Mouse (Mus musculus): ENCODE results near the gene Pid1. TPM values are rescaled to one million over a fixed set of nuclear protein-coding genes. Genes with fewer than 3 reads are reported as not detected.

The Pid1 gene
- polyA plus RNA-seq, 1 experiment from 2014 or later: 34.1 TPM

DNA sequence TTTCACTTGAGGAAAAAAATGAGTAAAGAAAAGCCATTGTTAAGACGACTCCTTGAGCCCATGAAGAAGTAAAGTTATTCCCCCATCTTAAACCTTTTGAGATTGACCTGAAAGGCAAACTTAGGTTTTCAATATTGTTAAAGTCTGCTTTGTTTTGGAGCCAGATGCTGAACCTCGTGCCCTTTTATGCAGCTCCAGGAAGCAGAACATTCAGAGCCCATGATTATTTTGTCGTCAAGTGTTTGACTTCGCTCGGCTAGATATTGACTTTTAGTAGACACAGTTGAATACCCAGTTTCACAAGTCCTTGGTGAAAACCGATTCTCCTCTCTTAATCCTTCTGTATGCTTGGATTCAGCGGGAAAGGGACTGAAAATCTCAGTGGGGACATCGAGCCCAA lies 31.9 kb upstream of the Pid1 start:
- Histone ChIP-seq H3K36me3 (ENCODE audit: insufficient read depth, low read length) (no peaks in the 10 kb centered on the region), H3K9ac (replicated peaks; ENCODE audit: low read length) (no peak overlapping the region), H3K4me1 (ENCODE audit: insufficient read depth, low read length) (no peaks in the 10 kb centered on the region), H3K9me3 (ENCODE audit: low read length) (0 out of 2 replicates have a peak, but pooled peaks cover 2% of the 10 kb centered on the region), H3K4me2 (replicated peaks; ENCODE audit: low read depth, low read length) (no peak overlapping the region), H3K4me3 (ENCODE audit: low read length) (no peak overlapping the region), H3K27ac (ENCODE audit: low read length) (no peak overlapping the region), H3K27me3 (ENCODE audit: insufficient read depth, low read length) (no peaks in the 10 kb centered on the region)
- no peak for ATAC-seq (ENCODE audit: low FRiP score, low TSS enrichment)
- WGBS: 87% methylated on average over 8 of the region's 8 CpGs

DNA sequence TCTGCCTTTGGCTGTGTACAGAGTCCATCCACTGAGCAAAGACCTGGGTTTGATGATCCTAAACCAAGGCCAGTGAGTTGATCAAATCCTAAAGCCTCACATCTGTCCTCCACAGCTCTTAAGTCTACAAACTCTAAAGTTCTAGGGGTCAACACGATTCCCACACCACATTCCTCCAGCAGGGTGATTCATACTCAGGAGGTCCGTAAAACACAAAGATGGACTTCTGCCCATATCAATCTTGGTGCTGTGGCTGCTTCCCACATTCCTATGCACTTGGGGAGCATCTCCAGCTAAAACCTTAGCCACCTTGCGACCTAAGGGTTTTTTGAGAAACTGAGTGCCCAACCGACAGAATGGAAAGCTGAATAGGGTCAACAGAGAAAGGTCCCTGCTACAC lies 27.0 kb upstream of the Pid1 start:
- no peak for ATAC-seq (ENCODE audit: low FRiP score, low TSS enrichment)
- 0 out of 2 replicates have a peak, but pooled peaks cover 2% of the 10 kb centered on the region for H3K9me3 ChIP-seq (ENCODE audit: low read length)
- H3K27me3 ChIP-seq (ENCODE audit: insufficient read depth, low read length): no peaks in the 10 kb centered on the region
- no peak overlapping the region for H3K4me2 ChIP-seq (replicated peaks; ENCODE audit: low read depth, low read length)
- H3K27ac ChIP-seq (ENCODE audit: low read length): no peak overlapping the region
- no peaks in the 10 kb centered on the region for H3K4me1 ChIP-seq (ENCODE audit: insufficient read depth, low read length)
- 85% methylated on average over 4 of the region's 4 CpGs for WGBS
- H3K36me3 ChIP-seq (ENCODE audit: insufficient read depth, low read length): no peaks in the 10 kb centered on the region
- H3K4me3 ChIP-seq (ENCODE audit: low read length): no peak overlapping the region
- H3K9ac ChIP-seq (replicated peaks; ENCODE audit: low read length): no peak overlapping the region

DNA sequence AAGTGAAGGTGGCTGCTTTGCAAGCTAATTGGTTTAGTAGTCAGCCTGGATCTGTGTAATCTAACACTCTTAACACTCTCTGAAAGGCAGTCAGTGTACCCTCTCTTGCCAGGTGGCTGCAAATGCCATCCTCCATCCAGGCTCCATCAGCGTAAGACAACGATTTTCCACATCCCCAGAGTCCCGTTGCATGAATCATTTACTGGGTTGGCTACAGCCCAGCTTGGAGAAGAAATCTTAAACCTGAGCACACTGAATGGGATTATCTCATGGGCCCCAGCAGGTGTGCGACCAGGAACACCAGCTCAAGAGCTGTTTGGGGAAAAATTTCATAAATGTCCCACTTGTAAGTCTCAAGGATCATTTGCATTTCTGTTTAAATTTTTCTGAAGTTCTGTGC lies 23.6 kb upstream of the Pid1 start:
- 54% methylated on average over 4 of the region's 4 CpGs for WGBS
- Histone ChIP-seq H3K4me3 (ENCODE audit: low read length) (no peak overlapping the region), H3K9ac (replicated peaks; ENCODE audit: low read length) (no peak overlapping the region), H3K27ac (ENCODE audit: low read length) (no peak overlapping the region), H3K4me2 (replicated peaks; ENCODE audit: low read depth, low read length) (no peak overlapping the region), H3K4me1 (ENCODE audit: insufficient read depth, low read length) (no peaks in the 10 kb centered on the region), H3K36me3 (ENCODE audit: insufficient read depth, low read length) (no peaks in the 10 kb centered on the region), H3K27me3 (ENCODE audit: insufficient read depth, low read length) (no peaks in the 10 kb centered on the region), H3K9me3 (ENCODE audit: low read length) (0 out of 2 replicates have a peak, but pooled peaks cover 2% of the 10 kb centered on the region)
- ATAC-seq (ENCODE audit: low FRiP score, low TSS enrichment): no peak

GRCm38 (mm10) chr1:84386481-84387146 lies 22.6 kb upstream of the Pid1 start:
- H3K4me3 ChIP-seq (ENCODE audit: low read length): no peak overlapping the region
- ATAC-seq (ENCODE audit: low FRiP score, low TSS enrichment): no peak
- H3K9ac ChIP-seq (replicated peaks; ENCODE audit: low read length): no peak overlapping the region
- H3K4me1 ChIP-seq (ENCODE audit: insufficient read depth, low read length): no peaks in the 10 kb centered on the region
- H3K4me2 ChIP-seq (replicated peaks; ENCODE audit: low read depth, low read length): no peak overlapping the region
- 78% methylated on average over 8 of the region's 8 CpGs for WGBS
- H3K36me3 ChIP-seq (ENCODE audit: insufficient read depth, low read length): no peaks in the 10 kb centered on the region
- no peak overlapping the region for H3K27ac ChIP-seq (ENCODE audit: low read length)
- H3K9me3 ChIP-seq (ENCODE audit: low read length): 0 out of 2 replicates have a peak, but pooled peaks cover 2% of the 10 kb centered on the region
- H3K27me3 ChIP-seq (ENCODE audit: insufficient read depth, low read length): no peaks in the 10 kb centered on the region

GRCm38 (mm10) chr1:84382709-84383108 lies 18.7 kb upstream of the Pid1 start:
- no peaks in the 10 kb centered on the region for H3K36me3 ChIP-seq (ENCODE audit: insufficient read depth, low read length)
- no peak overlapping the region for H3K4me2 ChIP-seq (replicated peaks; ENCODE audit: low read depth, low read length)
- H3K9me3 ChIP-seq (ENCODE audit: low read length): no peaks in the 10 kb centered on the region
- no peak for ATAC-seq (ENCODE audit: low FRiP score, low TSS enrichment)
- H3K4me1 ChIP-seq (ENCODE audit: insufficient read depth, low read length): no peaks in the 10 kb centered on the region
- H3K27me3 ChIP-seq (ENCODE audit: insufficient read depth, low read length): no peaks in the 10 kb centered on the region
- no peak overlapping the region for H3K4me3 ChIP-seq (ENCODE audit: low read length)
- WGBS: 77% methylated on average over 1 of the region's 1 CpGs
- H3K9ac ChIP-seq (replicated peaks; ENCODE audit: low read length): no peak overlapping the region
- no peak overlapping the region for H3K27ac ChIP-seq (ENCODE audit: low read length)

GRCm38 (mm10) chr1:84382064-84382463 lies 18.1 kb upstream of the Pid1 start:
- Histone ChIP-seq H3K4me2 (replicated peaks; ENCODE audit: low read depth, low read length) (no peak overlapping the region), H3K27me3 (ENCODE audit: insufficient read depth, low read length) (no peaks in the 10 kb centered on the region), H3K9ac (replicated peaks; ENCODE audit: low read length) (no peak overlapping the region), H3K27ac (ENCODE audit: low read length) (no peak overlapping the region), H3K4me3 (ENCODE audit: low read length) (no peak overlapping the region), H3K36me3 (ENCODE audit: insufficient read depth, low read length) (no peaks in the 10 kb centered on the region), H3K9me3 (ENCODE audit: low read length) (no peaks in the 10 kb centered on the region), H3K4me1 (ENCODE audit: insufficient read depth, low read length) (no peaks in the 10 kb centered on the region)
- no peak for ATAC-seq (ENCODE audit: low FRiP score, low TSS enrichment)
- 94% methylated on average over 5 of the region's 5 CpGs for WGBS

DNA sequence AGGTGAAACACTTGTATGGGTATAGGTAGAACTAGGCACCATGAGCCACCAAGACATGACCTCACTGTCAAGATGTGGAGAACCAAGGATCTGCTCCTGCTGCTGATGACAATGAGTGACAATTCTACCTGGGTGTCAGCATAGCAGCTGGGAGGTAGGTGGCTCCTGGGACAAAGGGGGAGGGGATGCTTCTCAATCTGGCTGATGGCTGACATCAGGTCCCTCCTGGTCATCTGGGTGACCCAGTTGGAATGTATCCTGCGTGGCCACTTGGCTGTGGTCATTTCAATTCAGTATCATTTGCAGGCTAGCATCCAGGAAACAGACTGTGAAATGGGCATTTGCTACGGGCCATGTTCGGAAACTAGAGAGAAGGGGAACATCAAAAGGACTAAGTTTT lies 16.9 kb upstream of the Pid1 start:
- Histone ChIP-seq H3K4me2 (replicated peaks; ENCODE audit: low read depth, low read length) (no peak overlapping the region), H3K4me3 (ENCODE audit: low read length) (no peak overlapping the region), H3K9ac (replicated peaks; ENCODE audit: low read length) (no peak overlapping the region), H3K36me3 (ENCODE audit: insufficient read depth, low read length) (no peaks in the 10 kb centered on the region), H3K4me1 (ENCODE audit: insufficient read depth, low read length) (no peaks in the 10 kb centered on the region), H3K9me3 (ENCODE audit: low read length) (no peaks in the 10 kb centered on the region), H3K27ac (ENCODE audit: low read length) (no peak overlapping the region), H3K27me3 (ENCODE audit: insufficient read depth, low read length) (no peaks in the 10 kb centered on the region)
- ATAC-seq (ENCODE audit: low FRiP score, low TSS enrichment): no peak
- WGBS: 81% methylated on average over 3 of the region's 3 CpGs

DNA sequence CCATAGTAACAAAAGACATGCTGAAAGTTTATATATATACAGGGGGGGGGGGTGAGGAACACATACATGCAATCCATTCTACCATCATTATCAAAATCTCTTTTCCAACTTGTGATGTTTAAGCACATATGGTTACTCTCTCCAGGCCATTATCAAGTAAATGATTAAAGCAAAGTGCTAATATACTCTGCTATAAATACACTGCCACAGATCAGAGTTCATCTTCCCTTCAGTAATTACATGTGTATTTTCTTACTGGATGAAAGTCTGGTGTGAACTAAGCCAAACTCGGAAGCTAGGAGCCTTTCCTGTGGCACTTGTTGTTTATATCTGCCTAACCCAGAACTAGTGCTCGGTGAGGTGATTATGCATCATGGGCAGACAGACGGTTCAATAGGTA lies 3.8 kb upstream of the Pid1 start:
- H3K9ac ChIP-seq (replicated peaks; ENCODE audit: low read length): no peak overlapping the region
- H3K9me3 ChIP-seq (ENCODE audit: low read length): no peaks in the 10 kb centered on the region
- H3K27ac ChIP-seq (ENCODE audit: low read length): no peak overlapping the region
- H3K36me3 ChIP-seq (ENCODE audit: insufficient read depth, low read length): no peaks in the 10 kb centered on the region
- no peak overlapping the region for H3K4me2 ChIP-seq (replicated peaks; ENCODE audit: low read depth, low read length)
- H3K4me3 ChIP-seq (ENCODE audit: low read length): no peak overlapping the region
- 73% methylated on average over 3 of the region's 3 CpGs for WGBS
- peaks cover 4% of the 10 kb centered on the region; the same call in 1 of the 2 replicates for H3K4me1 ChIP-seq (ENCODE audit: insufficient read depth, low read length)
- H3K27me3 ChIP-seq (ENCODE audit: insufficient read depth, low read length): no peaks in the 10 kb centered on the region
- no peak for ATAC-seq (ENCODE audit: low FRiP score, low TSS enrichment)

DNA sequence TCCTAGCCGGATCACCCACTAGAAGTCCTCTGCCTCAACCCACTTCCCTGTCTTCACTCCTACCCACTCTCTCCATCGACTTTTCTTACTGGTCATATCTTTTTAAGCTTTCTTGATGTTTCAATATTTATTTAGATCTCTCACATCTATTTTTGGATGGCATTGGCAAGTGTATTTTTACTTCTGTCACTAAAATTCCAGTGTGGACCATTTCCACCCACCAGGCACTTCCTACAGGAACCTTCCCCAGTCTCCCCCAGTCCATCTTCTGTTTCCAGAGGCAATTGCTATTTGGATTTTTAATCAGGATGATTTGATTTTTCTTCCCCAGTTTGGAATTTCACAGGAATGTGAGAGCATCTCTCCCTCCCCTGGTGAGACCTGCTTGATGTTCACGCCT lies 2.6 kb upstream of the Pid1 start:
- no peak for ATAC-seq (ENCODE audit: low FRiP score, low TSS enrichment)
- H3K4me2 ChIP-seq (replicated peaks; ENCODE audit: low read depth, low read length): no peak overlapping the region
- no peak overlapping the region for H3K4me3 ChIP-seq (ENCODE audit: low read length)
- H3K9ac ChIP-seq (replicated peaks; ENCODE audit: low read length): no peak overlapping the region
- H3K36me3 ChIP-seq (ENCODE audit: insufficient read depth, low read length): no peaks in the 10 kb centered on the region
- no peaks in the 10 kb centered on the region for H3K27me3 ChIP-seq (ENCODE audit: insufficient read depth, low read length)
- H3K4me1 ChIP-seq (ENCODE audit: insufficient read depth, low read length): peaks cover 11% of the 10 kb centered on the region; the same call in 1 of the 2 replicates
- no peak overlapping the region for H3K27ac ChIP-seq (ENCODE audit: low read length)
- 81% methylated on average over 3 of the region's 3 CpGs for WGBS
- H3K9me3 ChIP-seq (ENCODE audit: low read length): no peaks in the 10 kb centered on the region

DNA sequence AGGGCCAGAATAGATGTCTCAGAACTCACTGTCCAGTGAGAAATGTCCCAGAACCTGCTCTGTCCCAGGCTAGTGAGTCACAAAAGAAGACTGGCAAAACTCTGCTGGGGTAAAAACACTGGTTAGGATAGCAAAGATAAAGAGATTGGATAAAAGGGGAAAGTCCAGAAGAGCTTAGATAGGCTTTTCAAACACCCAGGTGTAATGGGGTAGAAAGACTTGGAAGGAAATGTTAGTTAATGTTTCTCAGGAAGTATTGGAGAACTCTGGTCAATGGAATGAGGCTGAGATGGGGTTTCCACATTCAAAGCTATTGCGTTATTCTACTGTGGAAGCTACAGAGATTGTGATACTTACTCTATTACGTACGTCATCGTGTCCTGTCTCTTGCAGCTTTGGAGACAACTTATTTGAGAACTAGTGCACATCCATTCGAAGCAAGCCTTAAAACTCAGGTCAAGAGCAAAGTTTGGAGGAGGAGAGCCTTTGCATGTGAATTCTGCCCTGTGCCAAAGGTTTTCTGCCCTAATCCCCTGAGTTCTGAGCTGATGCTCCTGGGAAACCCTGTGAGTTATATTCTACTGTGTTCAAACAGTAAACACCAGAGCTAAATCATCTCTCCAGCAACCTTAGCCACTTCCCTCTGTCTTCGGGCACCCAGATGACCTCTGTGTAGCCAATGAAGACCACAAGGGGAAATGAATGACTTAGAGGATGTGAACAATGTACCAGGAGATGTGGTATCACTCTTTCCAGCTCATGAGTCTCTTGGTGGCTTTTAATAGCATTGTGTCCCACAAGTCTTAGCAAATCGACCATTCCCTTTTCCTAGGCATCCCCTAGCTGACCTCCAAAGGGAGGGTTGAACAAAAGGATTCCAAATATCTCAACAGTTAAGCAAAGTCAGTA lies 1.0 kb downstream of the Pid1 start:
- Histone ChIP-seq H3K36me3 (ENCODE audit: insufficient read depth, low read length) (no peaks in the 10 kb centered on the region), H3K27me3 (ENCODE audit: insufficient read depth, low read length) (no peaks in the 10 kb centered on the region), H3K4me1 (ENCODE audit: insufficient read depth, low read length) (peaks cover 11% of the 10 kb centered on the region; the same call in 1 of the 2 replicates), H3K27ac (ENCODE audit: low read length) (no peak overlapping the region; the same call in 1 of the 2 replicates), H3K9me3 (ENCODE audit: low read length) (no peaks in the 10 kb centered on the region), H3K4me2 (replicated peaks; ENCODE audit: low read depth, low read length) (no peak overlapping the region), H3K9ac (replicated peaks; ENCODE audit: low read length) (no peak overlapping the region), H3K4me3 (ENCODE audit: low read length) (no peak overlapping the region)
- 72% methylated on average over 7 of the region's 7 CpGs for WGBS
- ATAC-seq (ENCODE audit: low FRiP score, low TSS enrichment): no peak

All from kidney, embryonic 16.5 days (tissue).